ENCODE assay signal across 8 mouse cellular contexts in the genomic region with DNA sequence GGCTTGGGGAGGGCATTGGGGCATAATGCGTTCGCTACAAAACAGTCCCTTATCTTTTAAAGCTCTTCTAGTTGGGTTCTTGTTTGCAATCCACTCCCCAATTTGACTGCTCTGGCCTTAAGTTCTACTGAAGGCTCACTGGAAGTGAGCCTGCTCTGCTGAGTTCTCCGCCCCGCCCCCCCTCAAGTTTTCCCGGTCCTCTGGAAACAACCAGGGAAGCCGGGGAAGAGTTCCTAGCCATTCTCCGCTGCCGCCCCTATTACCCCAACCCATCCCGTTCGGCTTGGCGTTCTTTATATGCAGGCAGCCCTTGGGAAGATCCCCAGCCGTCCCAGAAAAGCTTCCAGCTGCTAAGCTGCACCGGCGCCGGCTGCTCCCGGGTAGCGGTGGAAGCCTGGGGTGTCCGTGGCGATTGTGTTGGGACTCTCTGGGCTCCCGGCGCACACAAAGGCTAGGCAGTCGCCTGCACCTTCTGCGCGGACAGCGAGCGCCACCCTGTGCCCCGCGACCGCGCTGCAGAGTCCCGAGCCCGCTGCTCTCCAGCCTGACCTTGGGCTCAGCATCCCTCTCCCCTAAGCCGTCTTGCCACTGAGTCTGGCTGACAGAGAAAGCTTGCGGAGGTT. TPM values are rescaled to one million over a fixed set of nuclear protein-coding genes. Genes with fewer than 3 reads are reported as not detected.
DNase-seq lines count a peak whose midpoint lies in the region; ATAC-seq lines count a peak whose summit lies in the region.

No protein-coding gene starts in this region.

- H3K9ac ChIP-seq in heart, embryonic 16.5 days (ENCODE audit: low read length) = peak overlapping the region; percentile 57; the same call in 1 of the 2 replicates
- H3K9ac ChIP-seq in neural tube, embryonic 14.5 days (replicated peaks; ENCODE audit: low read depth, low read length) = 0 out of 2 replicates have a peak overlapping the region, but pooled peaks have one; percentile 13

- peak overlapping the region; percentile 60 for H3K4me3 ChIP-seq in heart, embryonic 16.5 days (ENCODE audit: low read length)
- H3K4me3 ChIP-seq in neural tube, embryonic 14.5 days (ENCODE audit: low read depth, low read length) = peak overlapping the region; percentile 26

- H3K27ac ChIP-seq in heart, embryonic 16.5 days (ENCODE audit: low read length) = no peak overlapping the region
- no peak overlapping the region for H3K27ac ChIP-seq in neural tube, embryonic 14.5 days (ENCODE audit: low read depth, low read length)

- no peaks in the 10 kb centered on the region for H3K36me3 ChIP-seq in heart, embryonic 16.5 days (ENCODE audit: control insufficient read depth, insufficient read depth)
- no peaks in the 10 kb centered on the region for H3K36me3 ChIP-seq in neural tube, embryonic 14.5 days (ENCODE audit: control insufficient read depth, insufficient read depth, low read length)

- no peaks in the 10 kb centered on the region for H3K9me3 ChIP-seq in heart, embryonic 16.5 days (replicated peaks; ENCODE audit: control insufficient read depth, low read length)
- no peaks in the 10 kb centered on the region for H3K9me3 ChIP-seq in neural tube, embryonic 14.5 days (ENCODE audit: control insufficient read depth, low read length)

- peaks cover 3% of the 10 kb centered on the region; the same call in 1 of the 2 replicates for H3K4me1 ChIP-seq in heart, embryonic 16.5 days (ENCODE audit: control insufficient read depth, insufficient read depth, low read length)
- no peaks in the 10 kb centered on the region for H3K4me1 ChIP-seq in neural tube, embryonic 14.5 days (ENCODE audit: control insufficient read depth, insufficient read depth, low read length)

- H3K4me2 ChIP-seq in heart, embryonic 16.5 days (ENCODE audit: low read depth, low read length) = peak overlapping the region; percentile 86
- peak overlapping the region; percentile 51 for H3K4me2 ChIP-seq in neural tube, embryonic 14.5 days (ENCODE audit: low read depth, low read length)

- DNase-seq in CD4-positive helper T cell, adult 2 months (ENCODE audit: low read depth, low spot score) = peak; percentile 36
- DNase-seq in adrenal gland, adult (ENCODE audit: inconsistent age in 2 of 2, low spot score in 1 of 2) = peak; percentile 68 to 86
- DNase-seq in embryo, embryonic 11 days = peak; percentile 93
- DNase-seq in kidney, postnatal 14 days = peak; percentile 71
- peak; percentile 16 to 43 for DNase-seq in lung, adult 18-20 months
- DNase-seq in urinary bladder, postnatal 14 days (ENCODE audit: low spot score) = peak; percentile 63

- ATAC-seq in heart, embryonic 16.5 days (replicated peaks; ENCODE audit: extremely low read depth, insufficient read depth, low FRiP score) = peak; percentile 94
- ATAC-seq in neural tube, embryonic 14.5 days (ENCODE audit: low read depth) = peak; percentile 98

- peaks cover 53% of the 10 kb centered on the region for H3K27me3 ChIP-seq in heart, embryonic 16.5 days (ENCODE audit: control insufficient read depth, insufficient read depth, low read length)
- peaks cover 41% of the 10 kb centered on the region for H3K27me3 ChIP-seq in neural tube, embryonic 14.5 days (ENCODE audit: control insufficient read depth, insufficient read depth, low read length)

- WGBS in heart, embryonic 16.5 days = under 1% methylated on average over 34 of the region's 34 CpGs
- WGBS in neural tube, embryonic 14.5 days = under 1% methylated on average over 34 of the region's 34 CpGs

RNA-seq across cellular contexts. Expression of gene Sp8, which starts 8.8 kb away (rescaled TPM):
- not detected in 2 replicates for polyA plus RNA-seq in heart, embryonic 16.5 days (2015; fragmentation: Nextera tagmentation; extraction: Ambion mirVana)
- polyA plus RNA-seq in neural tube, embryonic 14.5 days (2014; fragmentation: Nextera tagmentation; extraction: Ambion mirVana) = 3.7 and 4.7 TPM in 2 replicates

Comparison
In these comparisons a context has a peak if more than half of its experiments do, and no peak if none do; other contexts are left out.
1. DNase-seq: peak in every context shown above with its lines; median percentile 93 in embryo, embryonic 11 days; 77 in adrenal gland, adult; 71 in kidney, postnatal 14 days; 63 in urinary bladder, postnatal 14 days; 36 in CD4-positive helper T cell, adult 2 months; 30 in lung, adult 18-20 months.